Mouse (Mus musculus) lung, postnatal 25 days (tissue): ENCODE measurements at regions not wholly inside any gene's neighbourhood (a gene's known extent, or its start where the extent isn't known, plus 50 kb on each side); places are given as distances from the start of the nearest gene placed in this dataset.

Experiments used
- DNase-seq: peaks from one replicate; pipeline ENCODE4 v3.0.0; 2022; ENCODE audit warnings: low spot score

DNA sequence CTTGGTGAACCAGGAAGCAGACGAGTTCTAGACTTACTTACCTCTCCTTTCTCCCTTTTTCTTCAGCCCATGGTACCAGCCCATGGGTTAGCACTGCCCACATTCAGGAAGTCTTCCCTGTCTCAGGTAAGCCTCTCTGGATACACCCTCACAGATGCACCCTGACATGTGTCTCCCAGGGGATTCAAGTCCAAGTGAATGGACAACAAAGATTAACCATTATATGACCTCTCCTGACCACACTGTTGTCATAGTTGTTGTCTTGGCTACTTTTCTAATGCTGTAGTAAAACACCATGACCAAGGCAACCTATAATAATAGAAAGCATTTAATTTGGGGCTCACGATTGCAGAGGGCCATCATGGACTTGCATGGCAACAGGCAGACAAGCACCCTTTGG, 98.8 kb upstream of the Vash1 start:
- no peak for DNase-seq

GRCm38 (mm10) chr12:86580132-86580718, 98.3 kb upstream of the Vash1 start:
- no peak for DNase-seq

- no peak for DNase-seq
Measured at GRCm38 (mm10) chr12:86582076-86582475, 96.4 kb upstream of the Vash1 start.

DNA sequence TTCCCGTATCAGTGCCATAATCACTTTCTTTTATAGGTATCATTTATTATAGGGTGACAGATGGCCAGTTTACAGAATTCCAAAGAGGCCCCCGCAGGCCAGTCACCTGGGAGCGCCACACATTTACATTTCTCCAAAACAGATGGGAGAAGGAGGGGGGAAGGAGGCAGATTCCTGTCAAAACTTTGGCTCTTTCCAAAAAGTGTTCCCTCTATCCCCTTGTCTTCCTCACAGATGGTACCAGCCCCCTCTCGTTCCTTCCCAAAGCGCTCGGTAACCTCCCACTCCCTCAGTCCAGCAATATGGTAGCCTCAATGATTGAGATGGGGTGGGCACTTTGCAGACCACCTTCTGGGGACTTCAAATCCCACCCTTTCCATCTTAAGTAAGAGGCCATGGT, 90.5 kb upstream of the Vash1 start:
- no peak for DNase-seq

GRCm38 (mm10) chr12:86592509-86592908, 86.0 kb upstream of the Vash1 start:
- no peak for DNase-seq

DNA sequence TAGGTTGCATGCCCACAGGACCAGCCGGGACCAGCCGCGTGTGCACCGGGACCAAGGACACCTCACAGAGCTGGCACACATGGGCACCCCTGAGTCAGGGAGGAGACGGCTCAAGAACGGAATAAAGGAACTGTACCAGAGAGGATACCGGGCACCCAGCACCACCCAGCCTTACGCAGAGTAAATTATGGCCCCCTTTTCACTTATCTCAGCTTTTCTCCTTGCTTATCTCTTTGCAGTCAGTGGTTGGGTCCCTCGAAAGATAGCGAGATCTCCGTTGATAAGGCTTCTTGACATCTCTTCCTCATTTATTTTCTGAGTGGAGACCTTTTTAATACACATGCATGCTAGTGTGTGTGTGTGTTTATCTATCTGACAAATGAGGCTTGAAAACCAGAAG, 83.9 kb upstream of the Vash1 start:
- no peak for DNase-seq

- no peak for DNase-seq
Measured at GRCm38 (mm10) chr12:86600041-86600440, 78.5 kb upstream of the Vash1 start.

- DNase-seq = no peak
Measured at GRCm38 (mm10) chr12:86603521-86603920, 75.0 kb upstream of the Vash1 start.

GRCm38 (mm10) chr12:86612431-86613040, 66.0 kb upstream of the Vash1 start:
- no peak for DNase-seq

- DNase-seq = peak; percentile 21
Measured at GRCm38 (mm10) chr12:86614156-86614555, 64.3 kb upstream of the Vash1 start.

GRCm38 (mm10) chr12:86616327-86616726, 62.2 kb upstream of the Vash1 start:
- no peak for DNase-seq

GRCm38 (mm10) chr12:86624195-86624594, 54.3 kb upstream of the Vash1 start:
- DNase-seq = no peak

- no peak for DNase-seq
Measured at GRCm38 (mm10) chr12:86626684-86627083, 51.8 kb upstream of the Vash1 start.

DNA sequence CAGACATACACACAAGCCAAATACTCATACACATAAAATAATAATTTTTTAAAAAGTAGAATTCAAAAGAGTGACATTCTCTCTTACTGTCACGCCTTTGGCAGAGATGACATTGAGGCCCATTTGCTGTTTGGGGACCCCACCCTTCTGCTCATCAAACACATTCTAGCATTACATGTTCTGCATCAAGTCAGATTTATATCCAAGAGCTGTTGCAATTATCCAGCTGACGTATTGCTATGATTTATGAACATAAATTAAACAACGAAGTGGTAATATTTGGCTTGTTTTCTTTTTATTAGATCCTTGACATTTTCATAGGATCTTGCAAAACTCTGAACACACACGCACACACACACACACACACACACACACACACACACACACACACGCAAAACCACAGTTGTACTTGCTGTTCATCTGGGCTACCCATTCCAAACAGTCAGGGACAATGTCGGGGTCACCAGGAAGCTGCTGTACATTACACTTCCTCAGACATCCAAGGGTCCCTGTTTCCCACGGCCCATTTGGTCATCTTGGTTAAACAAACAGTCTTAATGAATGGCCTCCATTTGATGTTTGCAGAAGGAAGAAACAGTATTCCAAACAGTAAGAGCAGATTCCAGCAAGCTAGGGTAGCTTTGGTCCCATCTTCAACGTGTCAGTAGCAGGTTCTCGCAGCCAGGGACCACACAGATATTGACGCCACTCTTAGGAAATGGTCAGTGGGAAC, 50.3 kb upstream of the Vash1 start:
- peak; percentile 19 for DNase-seq
